ENCODE assay signal across 19 mouse cellular contexts in genomic region chr9:50594794-50595417, GRCm38 (mm10). TPM values are rescaled to one million over a fixed set of nuclear protein-coding genes. Genes with fewer than 3 reads are reported as not detected.
DNase-seq lines count a peak whose midpoint lies in the region; ATAC-seq and TF ChIP-seq lines count a peak whose summit lies in the region.
"Had no signal": no experiment of that assay in that cellular context is flagged by ENCODE, and none has a peak within 500 bp of the region (broad histone marks: within the 10 kb centered on the region; RNA-seq: fewer than 3 reads in every experiment).

No protein-coding gene starts in this region.

- no peak overlapping the region for H3K4me2 ChIP-seq in lung, postnatal 0 days (replicated peaks; ENCODE audit: low read depth, low read length)
- H3K4me2 ChIP-seq in liver, embryonic 16.5 days (ENCODE audit: low read depth, low read length) = no peak overlapping the region
- no peak overlapping the region for H3K4me2 ChIP-seq in midbrain, embryonic 11.5 days
- H3K4me2 ChIP-seq: embryonic facial prominence, embryonic 12.5 days; heart, embryonic 15.5 days; hindbrain, embryonic 12.5 days had no signal

- no peak for TF ChIP-seq EP300 in lung, postnatal 0 days (IDR thresholded peaks at IDR 0.05)

- no peak for TF ChIP-seq CTCF in lung, postnatal 0 days (IDR thresholded peaks at IDR 0.05)

- 66% methylated on average over 12 of the region's 12 CpGs for WGBS in lung, postnatal 0 days
- 65% methylated on average over 12 of the region's 12 CpGs for WGBS in liver, embryonic 16.5 days (ENCODE audit: insufficient replicate concordance)
- 84% methylated on average over 12 of the region's 12 CpGs for WGBS in midbrain, embryonic 11.5 days

- peaks cover 23% of the 10 kb centered on the region; the same call in 1 of the 2 replicates for H3K36me3 ChIP-seq in lung, postnatal 0 days (ENCODE audit: insufficient read depth, low read length)
- H3K36me3 ChIP-seq in liver, embryonic 16.5 days (ENCODE audit: control insufficient read depth, insufficient read depth) = peaks cover 36% of the 10 kb centered on the region
- H3K36me3 ChIP-seq in midbrain, embryonic 11.5 days (ENCODE audit: control insufficient read depth, insufficient read depth, low read length) = peaks cover 19% of the 10 kb centered on the region

- no peak overlapping the region for H3K9ac ChIP-seq in lung, postnatal 0 days (replicated peaks; ENCODE audit: low read depth)
- no peak overlapping the region for H3K9ac ChIP-seq in liver, embryonic 16.5 days (ENCODE audit: low read depth, low read length)
- no peak overlapping the region for H3K9ac ChIP-seq in midbrain, embryonic 11.5 days (ENCODE audit: low read length)
- H3K9ac ChIP-seq: embryonic facial prominence, embryonic 12.5 days; heart, embryonic 15.5 days; hindbrain, embryonic 12.5 days had no signal

- H3K9me3 ChIP-seq in lung, postnatal 0 days (ENCODE audit: low read length) = no peaks in the 10 kb centered on the region
- H3K9me3 ChIP-seq in liver, embryonic 16.5 days (replicated peaks; ENCODE audit: control insufficient read depth, low read length) = no peaks in the 10 kb centered on the region
- no peaks in the 10 kb centered on the region for H3K9me3 ChIP-seq in midbrain, embryonic 11.5 days (ENCODE audit: control insufficient read depth, low read length)
- H3K9me3 ChIP-seq: embryonic facial prominence, embryonic 12.5 days; heart, embryonic 15.5 days; hindbrain, embryonic 12.5 days; limb, embryonic 10.5 days had no signal

- no peaks in the 10 kb centered on the region for H3K4me1 ChIP-seq in lung, postnatal 0 days (ENCODE audit: insufficient read depth, low read depth, low read length)
- peaks cover 2% of the 10 kb centered on the region for H3K4me1 ChIP-seq in liver, embryonic 16.5 days (ENCODE audit: control insufficient read depth, low read depth, low read length)
- no peaks in the 10 kb centered on the region for H3K4me1 ChIP-seq in midbrain, embryonic 11.5 days (ENCODE audit: control insufficient read depth, insufficient read depth, low read length)
- H3K4me1 ChIP-seq: embryonic facial prominence, embryonic 12.5 days; heart, embryonic 15.5 days; hindbrain, embryonic 12.5 days; limb, embryonic 10.5 days had no signal

- H3K4me3 ChIP-seq in lung, postnatal 0 days (ENCODE audit: low read depth, low read length) = no peak overlapping the region
- H3K4me3 ChIP-seq in liver, embryonic 16.5 days (ENCODE audit: low read depth, low read length) = no peak overlapping the region
- no peak overlapping the region for H3K4me3 ChIP-seq in midbrain, embryonic 11.5 days (ENCODE audit: low read depth, low read length)
- H3K4me3 ChIP-seq: embryonic facial prominence, embryonic 12.5 days; heart, embryonic 15.5 days; hindbrain, embryonic 12.5 days; limb, embryonic 10.5 days had no signal

- H3K27me3 ChIP-seq in lung, postnatal 0 days (replicated peaks; ENCODE audit: insufficient read depth, low read length) = no peaks in the 10 kb centered on the region
- no peaks in the 10 kb centered on the region for H3K27me3 ChIP-seq in liver, embryonic 16.5 days (ENCODE audit: control insufficient read depth, insufficient read depth, low read depth, low read length)
- H3K27me3 ChIP-seq in midbrain, embryonic 11.5 days (ENCODE audit: control insufficient read depth, insufficient read depth, low read length) = no peaks in the 10 kb centered on the region
- H3K27me3 ChIP-seq: embryonic facial prominence, embryonic 12.5 days; heart, embryonic 15.5 days; hindbrain, embryonic 12.5 days had no signal

- H3K27ac ChIP-seq in lung, postnatal 0 days (ENCODE audit: low read length) = no peak overlapping the region
- H3K27ac ChIP-seq in liver, embryonic 16.5 days (ENCODE audit: low read length) = peak overlapping the region; percentile 81
- no peak overlapping the region for H3K27ac ChIP-seq in midbrain, embryonic 11.5 days (ENCODE audit: low read depth, low read length)
- H3K27ac ChIP-seq: embryonic facial prominence, embryonic 12.5 days; heart, embryonic 15.5 days; hindbrain, embryonic 12.5 days; limb, embryonic 10.5 days had no signal

- peak; percentile 14 for DNase-seq in lung, postnatal 0 days (ENCODE audit: low spot score)
- DNase-seq in lung, postnatal 14 days = no peak
- peak; percentile 44 to 58 for DNase-seq in kidney, postnatal 25 days
- no peak for DNase-seq in adrenal gland, postnatal 10 days
- DNase-seq in gastrocnemius, postnatal 25 days = no peak
- DNase-seq in gastrocnemius, postnatal 10 days = no peak
- DNase-seq in midbrain, embryonic 11.5 days (ENCODE audit: low spot score, missing footprints) = no peak
- DNase-seq: thymus, postnatal 25 days had no signal

- ATAC-seq in lung, postnatal 0 days = peak; percentile 33
- ATAC-seq in liver, embryonic 16.5 days (ENCODE audit: low read depth) = peak; percentile 84
- ATAC-seq in midbrain, embryonic 11.5 days (ENCODE audit: low FRiP score) = no peak

RNA-seq across cellular contexts. Expression of gene Sdhd, which starts 8.7 kb away (rescaled TPM):
- polyA plus RNA-seq in lung, postnatal 0 days (2015; fragmentation: Nextera tagmentation; extraction: Ambion mirVana) = 235 and 252 TPM in 2 replicates
- polyA plus RNA-seq in liver, embryonic 16.5 days (2015; fragmentation: Nextera tagmentation; extraction: Ambion mirVana) = 308 and 319 TPM in 2 replicates
- 100 to 1,000 TPM; 628 to 725 TPM for total RNA-seq in adrenal gland, postnatal 10 days (2021)
- total RNA-seq in gastrocnemius, postnatal 25 days (2021) = 100 to 1,000 TPM; 338 to 360 TPM
- total RNA-seq in gastrocnemius, postnatal 10 days (2021) = 100 to 1,000 TPM; 321 to 381 TPM
- polyA plus RNA-seq in midbrain, embryonic 11.5 days (2014; fragmentation: Nextera tagmentation; extraction: Ambion mirVana) = 274 and 284 TPM in 2 replicates

RNA-seq across cellular contexts. Expression of gene Timm8b, which starts 8.8 kb away (rescaled TPM):
- polyA plus RNA-seq in lung, postnatal 0 days (2015; fragmentation: Nextera tagmentation; extraction: Ambion mirVana) = 185 and 189 TPM in 2 replicates
- 141 and 164 TPM in 2 replicates for polyA plus RNA-seq in liver, embryonic 16.5 days (2015; fragmentation: Nextera tagmentation; extraction: Ambion mirVana)
- total RNA-seq in adrenal gland, postnatal 10 days (2021) = 100 to 1,000 TPM; 164 to 170 TPM
- total RNA-seq in gastrocnemius, postnatal 25 days (2021) = 100 to 1,000 TPM; 182 to 200 TPM
- 100 to 1,000 TPM; 140 to 148 TPM for total RNA-seq in gastrocnemius, postnatal 10 days (2021)
- 333 and 369 TPM in 2 replicates for polyA plus RNA-seq in midbrain, embryonic 11.5 days (2014; fragmentation: Nextera tagmentation; extraction: Ambion mirVana)

RNA-seq across cellular contexts. Expression of gene Pih1d2, which starts 22.2 kb away (rescaled TPM):
- polyA plus RNA-seq in lung, postnatal 0 days (2015; fragmentation: Nextera tagmentation; extraction: Ambion mirVana) = 14.5 and 16.6 TPM in 2 replicates
- polyA plus RNA-seq in liver, embryonic 16.5 days (2015; fragmentation: Nextera tagmentation; extraction: Ambion mirVana) = 0.55 and 0.90 TPM in 2 replicates
- total RNA-seq in adrenal gland, postnatal 10 days (2021) = 1 to 10 TPM; 1.1 to 1.8 TPM
- under 1 TPM; 0.20 to 0.43 TPM for total RNA-seq in gastrocnemius, postnatal 25 days (2021)
- under 1 TPM; 0.27 to 0.42 TPM for total RNA-seq in gastrocnemius, postnatal 10 days (2021)
- polyA plus RNA-seq in midbrain, embryonic 11.5 days (2014; fragmentation: Nextera tagmentation; extraction: Ambion mirVana) = 6.6 and 7.5 TPM in 2 replicates
- total RNA-seq: monocyte, adult 5-6 weeks had no signal

RNA-seq across cellular contexts. Expression of gene Nkapd1, which starts 22.4 kb away (rescaled TPM):
- polyA plus RNA-seq in lung, postnatal 0 days (2015; fragmentation: Nextera tagmentation; extraction: Ambion mirVana) = 25.2 and 26.5 TPM in 2 replicates
- 5.8 and 5.9 TPM in 2 replicates for polyA plus RNA-seq in liver, embryonic 16.5 days (2015; fragmentation: Nextera tagmentation; extraction: Ambion mirVana)
- total RNA-seq in adrenal gland, postnatal 10 days (2021) = 10 to 100 TPM; 20.6 to 24.6 TPM
- total RNA-seq in gastrocnemius, postnatal 25 days (2021) = 10 to 100 TPM in 1 of 2 experiments, 1 to 10 TPM in 1; 7.7 to 10.4 TPM
- total RNA-seq in gastrocnemius, postnatal 10 days (2021) = 10 to 100 TPM; 12.2 to 16.0 TPM
- 25.5 and 26.2 TPM in 2 replicates for polyA plus RNA-seq in midbrain, embryonic 11.5 days (2014; fragmentation: Nextera tagmentation; extraction: Ambion mirVana)

RNA-seq across cellular contexts. Expression of gene Tex12, which starts 33.8 kb away (rescaled TPM):
- polyA plus RNA-seq in lung, postnatal 0 days (2015; fragmentation: Nextera tagmentation; extraction: Ambion mirVana) = not detected in 2 replicates
- polyA plus RNA-seq in liver, embryonic 16.5 days (2015; fragmentation: Nextera tagmentation; extraction: Ambion mirVana) = not detected in 2 replicates
- not detected for total RNA-seq in adrenal gland, postnatal 10 days (2021)
- total RNA-seq in gastrocnemius, postnatal 25 days (2021) = not detected
- total RNA-seq in gastrocnemius, postnatal 10 days (2021) = not detected
- polyA plus RNA-seq in midbrain, embryonic 11.5 days (2014; fragmentation: Nextera tagmentation; extraction: Ambion mirVana) = 0.26 and 0.33 TPM in 2 replicates
- total RNA-seq: left cerebral cortex, adult 18-20 months; megakaryocyte-erythroid progenitor cell, adult 5-6 weeks; monocyte, adult 5-6 weeks had no signal
- polyA plus RNA-seq: embryonic facial prominence, embryonic 12.5 days; gonadal fat pad, adult 2 months; heart, embryonic 15.5 days; hindbrain, embryonic 12.5 days; large intestine, adult 2 months; limb, embryonic 10.5 days; lung, embryonic 16.5 days had no signal

Comparison
In these comparisons a context has a peak if more than half of its experiments do, and no peak if none do; other contexts are left out.
1. DNase-seq: peak in lung, postnatal 0 days (single experiment) and kidney, postnatal 25 days (2 of 2); none in lung, postnatal 14 days (single experiment), adrenal gland, postnatal 10 days (single experiment), gastrocnemius, postnatal 25 days (single experiment), gastrocnemius, postnatal 10 days (single experiment) and midbrain, embryonic 11.5 days (single experiment).